Mouse (Mus musculus) limb, embryonic 15.5 days (tissue): Measurements from ENCODE around the gene Grifin. TPM values are rescaled to one million over a fixed set of nuclear protein-coding genes. Genes with fewer than 3 reads are reported as not detected.

Source experiments
- ATAC-seq: fragments of 200-750 bp; cut with Nextera tagmentation; 2 replicates; pipeline ENCODE4 v1.8.0; 2017; ENCODE audit warnings: low read depth, moderate TSS enrichment; ENCODE audit not compliant: insufficient number of reproducible peaks, low FRiP score, low TSS enrichment
- H3K27ac ChIP-seq: fragments of 300-500 bp; sonication (generic); 2 replicates; pipeline ENCODE4 v1.5.1; 2015; ENCODE audit warnings: moderate library complexity, mild to moderate bottlenecking, inconsistent platforms
- H3K27me3 ChIP-seq: fragments of 300-500 bp; sonication (generic); 2 replicates; pipeline ENCODE4 v1.6.1; 2015; ENCODE audit warnings: inconsistent platforms
- H3K36me3 ChIP-seq: fragments of 300-500 bp; sonication (generic); 2 replicates; pipeline ENCODE4 v1.6.1; 2015; ENCODE audit warnings: inconsistent platforms
- H3K4me1 ChIP-seq: fragments of 300-500 bp; sonication (generic); 2 replicates; pipeline ENCODE4 v1.6.1; 2015; ENCODE audit warnings: inconsistent platforms
- H3K4me2 ChIP-seq: fragments of 300-500 bp; sonication (generic); 2 replicates; pipeline ENCODE4 v1.6.1; 2015; ENCODE audit warnings: mild to moderate bottlenecking, inconsistent platforms
- H3K4me3 ChIP-seq: fragments of 300-500 bp; sonication (generic); 2 replicates; pipeline ENCODE4 v1.5.1; 2015; ENCODE audit warnings: mild to moderate bottlenecking, inconsistent platforms
- H3K9ac ChIP-seq: fragments of 300-500 bp; sonication (generic); 2 replicates; pipeline ENCODE4 v1.6.1; 2015; ENCODE audit warnings: inconsistent platforms
- H3K9me3 ChIP-seq: fragments of 300-500 bp; sonication (generic); 2 replicates; pipeline ENCODE4 v1.6.1; 2016; ENCODE audit warnings: inconsistent platforms
- WGBS: fragments of 180-500 bp; shearing (Covaris S2); methylation state at CpG from one replicate; pipeline ENCODE4 v1.1.7; 2015; 5-methylcytosine and 5-hydroxymethylcytosine counted together
- polyA plus RNA-seq: library from polyadenylated mRNA; unstranded; fragments of >200 nt; fragmentation: Nextera tagmentation; extraction: Ambion mirVana; gene quantifications from 2 replicates; pipeline ENCODE4 v1.2.1, GENCODE M21; 2015

Gene Grifin
- polyA plus RNA-seq, 1 experiment from 2014 or later = not detected

DNA sequence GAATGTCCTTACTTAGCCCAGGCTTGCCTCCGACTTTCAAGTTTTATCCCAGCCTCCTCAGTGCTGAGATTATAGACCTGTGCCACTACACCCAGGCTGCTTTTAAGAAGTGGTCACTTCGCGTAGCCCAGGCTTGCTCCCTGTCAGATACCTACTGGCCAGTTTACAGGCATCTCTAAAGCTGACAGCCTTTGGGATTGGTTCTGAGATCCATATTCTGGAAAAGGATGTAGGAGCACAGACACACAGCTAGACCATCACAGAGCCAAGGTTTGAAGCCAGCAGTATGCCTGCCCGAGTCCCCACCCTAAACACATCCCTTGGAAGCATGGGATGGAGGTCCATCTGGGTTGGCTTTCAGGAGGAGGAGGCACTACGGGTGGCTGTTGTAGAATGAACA is 2.9 kb upstream of the Grifin start:
- Histone ChIP-seq H3K9ac (no peak overlapping the region), H3K36me3 (no peaks in the 10 kb centered on the region), H3K9me3 (no peaks in the 10 kb centered on the region), H3K27ac (peak overlapping the region; percentile 22; the same call in 1 of the 2 replicates), H3K4me1 (peaks cover 63% of the 10 kb centered on the region), H3K4me3 (no peak overlapping the region), H3K27me3 (no peaks in the 10 kb centered on the region), H3K4me2 (no peak overlapping the region)
- no peak for ATAC-seq
- 90% methylated on average over 5 of the region's 5 CpGs for WGBS

DNA sequence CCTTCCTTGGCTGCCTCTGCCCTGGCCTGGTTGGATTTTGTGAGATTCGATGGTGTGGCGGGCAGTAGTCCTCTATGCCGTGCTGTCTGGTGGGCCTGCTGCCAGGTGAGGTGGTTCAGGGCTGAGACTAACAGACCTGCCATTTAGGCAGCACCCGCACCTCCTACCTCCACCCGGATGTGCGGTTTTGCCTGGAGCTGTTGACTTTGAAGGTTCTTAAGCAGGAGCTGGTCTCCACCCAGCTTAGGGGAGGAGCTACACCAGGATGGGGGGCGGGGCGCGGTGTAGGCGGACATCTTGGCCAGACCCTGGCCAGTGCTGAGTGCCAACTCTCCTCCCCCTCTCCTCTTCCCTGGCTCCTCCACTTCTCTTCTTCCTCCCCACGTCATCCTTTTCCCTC is 2.5 kb upstream of the Grifin start:
- H3K4me1 ChIP-seq = peaks cover 60% of the 10 kb centered on the region
- 31% methylated on average over 11 of the region's 11 CpGs for WGBS
- peak; percentile 57; the same call in 1 of the 2 replicates for ATAC-seq
- H3K4me3 ChIP-seq = no peak overlapping the region
- H3K9me3 ChIP-seq = no peaks in the 10 kb centered on the region
- no peaks in the 10 kb centered on the region for H3K27me3 ChIP-seq
- no peaks in the 10 kb centered on the region for H3K36me3 ChIP-seq
- H3K4me2 ChIP-seq = no peak overlapping the region
- no peak overlapping the region for H3K9ac ChIP-seq
- H3K27ac ChIP-seq = peak overlapping the region; percentile 8; the same call in 1 of the 2 replicates

DNA sequence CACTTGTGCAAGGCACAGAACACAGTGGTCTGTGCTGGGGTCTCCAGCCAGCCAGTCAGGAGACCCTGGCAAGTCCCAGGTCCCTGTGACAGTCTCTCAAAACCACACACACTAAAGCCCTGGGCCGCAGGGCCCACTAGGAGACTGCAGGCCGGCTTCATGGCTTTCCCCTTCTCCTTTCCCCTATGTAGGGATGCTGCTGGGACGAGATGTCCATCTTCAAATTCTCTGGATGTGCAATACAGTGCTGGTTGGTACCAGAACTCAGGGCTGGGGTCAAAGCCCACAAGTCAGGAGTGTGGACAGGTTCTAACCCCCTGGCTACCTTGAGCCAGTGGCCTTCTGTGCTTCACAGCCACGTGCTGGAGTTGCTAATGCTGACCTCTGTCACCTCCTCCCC is 1.4 kb upstream of the Grifin start:
- WGBS = 75% methylated on average over 4 of the region's 4 CpGs
- Histone ChIP-seq H3K9me3 (no peaks in the 10 kb centered on the region), H3K4me3 (no peak overlapping the region), H3K27ac (no peak overlapping the region), H3K36me3 (no peaks in the 10 kb centered on the region), H3K9ac (no peak overlapping the region), H3K27me3 (no peaks in the 10 kb centered on the region), H3K4me1 (peaks cover 54% of the 10 kb centered on the region), H3K4me2 (no peak overlapping the region)
- no peak for ATAC-seq

DNA sequence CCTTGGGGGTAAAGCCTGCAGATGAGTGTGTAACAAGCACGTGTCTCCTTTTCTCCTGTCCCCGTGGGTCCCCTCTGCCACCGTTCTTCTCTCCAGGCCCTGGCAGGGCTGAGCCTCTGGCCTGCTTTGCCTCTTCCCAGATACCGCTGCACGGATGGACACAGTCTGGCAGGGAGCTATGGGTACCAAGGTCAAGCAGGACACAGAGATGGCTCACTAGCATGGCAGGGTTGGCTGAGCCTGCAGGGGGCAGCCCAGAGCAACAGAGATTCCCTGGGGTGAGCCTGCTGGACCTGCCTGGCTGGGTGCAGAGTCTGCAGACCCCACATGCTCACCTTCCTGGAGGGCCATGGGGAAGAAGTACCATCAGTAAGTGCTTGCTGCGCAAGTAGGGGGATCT is 985 bp upstream of the Grifin start:
- Histone ChIP-seq H3K9ac (no peak overlapping the region), H3K9me3 (no peaks in the 10 kb centered on the region), H3K4me1 (peaks cover 54% of the 10 kb centered on the region), H3K4me2 (no peak overlapping the region), H3K27ac (no peak overlapping the region), H3K27me3 (no peaks in the 10 kb centered on the region), H3K4me3 (no peak overlapping the region), H3K36me3 (no peaks in the 10 kb centered on the region)
- no peak for ATAC-seq
- WGBS = 71% methylated on average over 6 of the region's 6 CpGs

DNA sequence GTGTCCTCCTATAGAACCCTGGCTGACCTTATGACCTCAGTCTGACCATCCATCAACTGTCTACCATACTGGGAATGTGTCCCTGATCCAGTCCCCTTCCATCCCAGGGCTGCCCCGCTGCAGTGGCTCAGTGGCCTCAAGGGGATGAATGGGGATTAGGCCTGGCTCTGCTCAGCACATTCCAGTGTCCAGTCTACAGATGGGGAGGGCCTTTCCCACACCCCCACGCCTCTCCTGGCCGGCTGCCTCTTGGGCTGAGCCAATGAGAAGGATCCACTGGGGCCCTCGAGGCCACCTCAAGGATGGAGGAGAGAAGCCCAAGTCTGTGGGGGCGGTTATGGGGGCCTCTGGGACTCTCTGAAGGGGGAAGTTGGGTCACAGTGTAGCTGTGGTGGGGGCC is 580 bp upstream of the Grifin start:
- Histone ChIP-seq H3K4me1 (peaks cover 54% of the 10 kb centered on the region), H3K36me3 (no peaks in the 10 kb centered on the region), H3K4me3 (no peak overlapping the region), H3K9ac (no peak overlapping the region), H3K27ac (no peak overlapping the region), H3K9me3 (no peaks in the 10 kb centered on the region), H3K4me2 (no peak overlapping the region), H3K27me3 (no peaks in the 10 kb centered on the region)
- 0 out of 2 replicates have a peak, but pooled peaks have one; percentile 7 for ATAC-seq
- 39% methylated on average over 5 of the region's 5 CpGs for WGBS

DNA sequence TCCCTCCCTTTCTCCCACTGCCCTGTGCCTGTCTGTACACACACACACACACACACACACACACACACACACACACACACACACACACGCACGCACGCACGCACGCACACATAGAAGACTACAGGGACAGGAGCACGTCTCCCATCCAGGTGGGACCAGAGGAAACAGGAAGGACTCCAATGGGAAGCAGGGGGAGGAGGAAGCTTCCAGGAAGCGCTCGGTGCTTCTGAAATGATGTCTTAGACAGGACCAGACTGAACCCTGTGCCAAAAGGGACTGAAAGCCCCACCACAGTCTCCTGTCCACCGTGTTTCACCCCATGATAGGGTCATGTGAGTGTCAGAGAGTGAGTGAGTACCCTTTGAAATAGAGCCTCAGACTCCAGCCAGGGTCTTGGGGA is 2.3 kb downstream of the Grifin start:
- Histone ChIP-seq H3K4me3 (no peak overlapping the region), H3K4me1 (peaks cover 39% of the 10 kb centered on the region), H3K4me2 (no peak overlapping the region), H3K9me3 (no peaks in the 10 kb centered on the region), H3K27me3 (no peaks in the 10 kb centered on the region), H3K36me3 (no peaks in the 10 kb centered on the region), H3K27ac (no peak overlapping the region), H3K9ac (no peak overlapping the region)
- ATAC-seq = no peak
- 76% methylated on average over 9 of the region's 9 CpGs for WGBS

DNA sequence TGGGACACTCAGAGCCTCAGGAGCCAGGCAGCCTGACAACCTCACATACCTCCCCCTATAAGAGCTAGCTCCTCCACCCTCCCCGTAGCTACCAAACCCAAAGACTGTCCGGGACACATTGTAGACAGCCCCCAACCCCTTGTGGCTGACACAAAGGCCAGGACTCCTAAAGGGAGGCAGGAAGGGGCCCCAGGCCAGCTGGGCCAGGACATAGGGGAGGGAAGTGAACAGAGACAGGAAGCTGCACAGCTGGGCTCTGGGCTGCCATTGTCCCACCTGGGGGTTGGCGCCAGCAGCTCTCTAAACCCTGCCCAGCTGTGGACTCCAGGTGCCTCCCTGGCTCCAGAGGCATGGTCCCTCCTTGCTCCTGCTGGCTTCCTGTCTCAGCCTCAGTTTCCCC is 8.0 kb downstream of the Grifin start:
- Histone ChIP-seq H3K4me3 (no peak overlapping the region), H3K36me3 (no peaks in the 10 kb centered on the region), H3K9ac (no peak overlapping the region), H3K27ac (no peak overlapping the region), H3K27me3 (no peaks in the 10 kb centered on the region), H3K4me1 (no peaks in the 10 kb centered on the region), H3K9me3 (no peaks in the 10 kb centered on the region), H3K4me2 (no peak overlapping the region)
- no peak for ATAC-seq
- WGBS = 60% methylated on average over 3 of the region's 3 CpGs

DNA sequence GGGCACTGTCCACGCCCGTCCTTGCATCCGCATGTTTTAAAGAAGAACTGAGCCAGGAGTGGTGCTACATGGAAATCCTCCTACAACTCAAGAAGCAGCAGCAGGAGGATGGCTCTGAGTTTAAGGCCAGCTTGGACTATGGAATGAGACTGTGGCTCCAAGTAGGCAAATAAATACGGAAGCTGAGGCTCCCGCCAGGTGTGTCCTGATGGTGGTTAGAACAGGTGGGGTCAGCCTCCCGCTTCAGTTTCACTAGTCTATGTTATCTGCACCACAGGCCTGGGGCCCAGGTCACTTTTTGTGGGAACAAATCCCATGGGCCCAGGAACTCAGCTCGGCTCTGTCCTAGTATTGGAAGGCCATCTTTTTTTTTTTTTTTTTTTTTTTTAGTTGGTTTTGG is 11.2 kb downstream of the Grifin start:
- ATAC-seq = no peak
- Histone ChIP-seq H3K36me3 (no peaks in the 10 kb centered on the region), H3K9ac (no peak overlapping the region), H3K4me3 (no peak overlapping the region), H3K9me3 (no peaks in the 10 kb centered on the region), H3K27me3 (no peaks in the 10 kb centered on the region), H3K4me1 (peaks cover 5% of the 10 kb centered on the region; the same call in 1 of the 2 replicates), H3K27ac (no peak overlapping the region), H3K4me2 (no peak overlapping the region)
- WGBS = 85% methylated on average over 7 of the region's 7 CpGs

DNA sequence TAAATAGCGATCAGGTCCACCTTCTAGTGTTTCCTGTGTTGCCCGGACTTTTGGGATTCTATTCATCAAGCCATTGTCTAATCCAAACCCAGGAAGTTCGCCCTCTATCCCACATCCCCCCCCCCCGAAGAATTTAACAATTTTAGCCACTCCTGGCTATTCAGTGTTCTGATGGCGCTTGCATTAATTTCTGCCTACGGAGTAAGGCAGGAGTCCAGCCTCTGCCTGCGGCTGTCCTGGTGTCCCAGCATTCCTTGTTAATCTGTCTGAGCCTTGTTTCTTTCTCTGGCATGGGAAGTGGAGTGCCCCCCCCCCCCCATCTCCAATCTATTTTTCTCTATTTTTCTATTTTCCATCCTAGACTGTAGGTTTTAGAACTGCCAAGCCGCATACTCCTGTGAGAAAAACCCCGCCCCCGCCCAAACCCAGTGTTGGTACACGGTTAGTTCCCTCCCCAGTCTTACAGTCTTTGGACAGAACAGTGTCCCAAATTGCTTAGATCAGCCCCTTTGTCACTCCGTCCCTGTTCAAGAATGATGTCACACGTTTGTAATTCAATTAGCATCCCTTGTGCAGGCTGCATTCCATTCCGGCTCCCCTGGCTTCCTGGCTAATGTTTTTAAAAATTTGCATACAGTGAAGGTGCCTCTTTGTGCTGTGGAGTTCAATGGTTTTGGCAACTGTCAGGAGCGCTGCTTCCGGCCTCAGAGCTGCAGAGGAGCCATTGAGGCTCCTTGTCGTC is 15.4 kb downstream of the Grifin start:
- H3K27me3 ChIP-seq = no peaks in the 10 kb centered on the region
- H3K9ac ChIP-seq = no peak overlapping the region
- no peak overlapping the region; the same call in 1 of the 2 replicates for H3K27ac ChIP-seq
- H3K9me3 ChIP-seq = no peaks in the 10 kb centered on the region
- no peak overlapping the region for H3K4me3 ChIP-seq
- H3K4me1 ChIP-seq = peaks cover 8% of the 10 kb centered on the region
- 45% methylated on average over 17 of the region's 17 CpGs for WGBS
- H3K36me3 ChIP-seq = no peaks in the 10 kb centered on the region
- H3K4me2 ChIP-seq = no peak overlapping the region
- no peak for ATAC-seq

DNA sequence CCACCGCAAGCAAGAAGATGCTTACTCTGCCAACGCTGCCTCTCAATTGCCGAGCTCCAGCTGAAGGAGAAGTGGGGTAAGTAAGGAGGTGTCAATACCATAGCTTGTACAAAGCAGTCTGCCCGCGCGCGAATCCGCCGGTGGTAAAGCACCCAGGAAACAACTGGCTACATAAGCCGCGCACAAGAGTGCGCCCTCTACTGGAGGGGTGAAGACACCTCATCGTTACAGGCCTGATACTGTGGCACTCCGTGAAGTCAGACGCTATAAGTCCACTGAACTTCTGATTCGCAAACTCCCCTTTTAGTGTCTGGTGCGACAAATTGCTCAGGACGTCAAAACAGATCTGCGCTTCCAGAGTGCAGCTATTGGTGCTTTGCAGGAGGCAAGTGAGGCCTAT is 18.5 kb downstream of the Grifin start:
- no peaks in the 10 kb centered on the region for H3K36me3 ChIP-seq
- ATAC-seq = no peak
- H3K9ac ChIP-seq = no peak overlapping the region
- WGBS = 86% methylated on average over 19 of the region's 19 CpGs
- H3K27me3 ChIP-seq = no peaks in the 10 kb centered on the region
- H3K4me3 ChIP-seq = no peak overlapping the region
- peaks cover 8% of the 10 kb centered on the region for H3K4me1 ChIP-seq
- H3K4me2 ChIP-seq = no peak overlapping the region
- H3K9me3 ChIP-seq = no peaks in the 10 kb centered on the region
- H3K27ac ChIP-seq = no peak overlapping the region

DNA sequence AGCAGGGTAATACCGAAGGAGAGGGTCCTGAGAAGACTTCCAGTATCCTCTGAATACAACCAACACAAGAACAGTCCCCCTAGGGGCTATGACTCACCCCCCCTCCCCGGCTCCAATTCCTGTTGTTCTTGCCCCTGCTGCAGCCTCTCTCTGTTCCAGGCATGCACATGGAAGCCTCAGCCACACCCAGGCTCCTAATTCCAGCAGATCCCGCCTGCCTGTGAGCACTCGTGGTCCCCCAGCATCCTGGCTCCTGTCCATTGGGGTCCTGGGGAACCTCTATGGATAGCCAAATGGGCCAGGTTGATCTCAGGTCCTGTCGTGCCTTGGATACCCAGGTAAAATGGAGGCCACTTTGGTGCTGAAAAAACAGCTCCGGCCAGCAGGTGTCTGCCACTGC is 19.2 kb downstream of the Grifin start:
- no peaks in the 10 kb centered on the region for H3K27me3 ChIP-seq
- no peak overlapping the region for H3K9ac ChIP-seq
- no peaks in the 10 kb centered on the region for H3K36me3 ChIP-seq
- no peak overlapping the region for H3K4me3 ChIP-seq
- H3K4me1 ChIP-seq = peaks cover 8% of the 10 kb centered on the region
- H3K9me3 ChIP-seq = no peaks in the 10 kb centered on the region
- ATAC-seq = no peak
- 50% methylated on average over 6 of the region's 6 CpGs for WGBS
- no peak overlapping the region for H3K27ac ChIP-seq
- no peak overlapping the region for H3K4me2 ChIP-seq

DNA sequence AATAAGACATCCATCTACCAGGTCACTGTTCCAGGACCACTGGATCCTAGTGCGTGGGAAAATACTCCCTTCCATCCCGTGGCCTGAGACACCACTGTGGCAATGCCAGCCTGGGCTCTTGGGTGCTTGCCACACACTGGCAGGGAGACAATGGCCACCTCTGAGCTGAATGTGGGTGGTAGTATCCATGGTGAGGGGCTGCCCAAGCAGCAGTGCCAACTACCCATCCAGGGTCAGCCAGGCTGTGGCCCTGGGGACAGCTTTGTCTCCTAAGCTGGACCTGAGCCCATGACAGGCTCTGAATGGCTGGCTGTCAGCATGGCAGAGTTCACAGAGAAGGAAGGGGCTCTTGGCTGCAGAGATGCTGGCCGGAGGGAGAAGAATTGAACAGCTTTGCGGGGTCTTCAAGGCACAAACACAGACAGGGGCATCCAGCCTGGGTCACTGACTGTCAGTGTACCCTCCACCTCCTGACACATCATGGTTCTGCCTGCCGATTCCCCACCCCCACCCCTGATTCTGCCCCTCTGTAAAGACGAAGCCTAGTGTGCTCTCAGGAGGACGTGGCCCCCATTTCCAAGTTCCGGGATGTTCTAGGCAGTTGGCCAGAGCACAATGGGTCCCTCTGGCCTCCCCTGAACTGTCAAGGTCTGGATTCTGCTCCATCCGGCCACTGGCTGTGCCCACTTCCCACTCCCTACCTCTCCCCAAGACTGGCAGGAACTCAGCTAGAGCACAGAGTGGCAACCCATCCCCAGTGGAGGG is 21.9 kb downstream of the Grifin start:
- Histone ChIP-seq H3K36me3 (no peaks in the 10 kb centered on the region), H3K4me1 (peaks cover 4% of the 10 kb centered on the region), H3K4me3 (no peak overlapping the region), H3K27ac (no peak overlapping the region), H3K27me3 (no peaks in the 10 kb centered on the region), H3K4me2 (no peak overlapping the region), H3K9me3 (no peaks in the 10 kb centered on the region), H3K9ac (no peak overlapping the region)
- WGBS = 75% methylated on average over 9 of the region's 9 CpGs
- ATAC-seq = no peak
